Mouse (Mus musculus) erythroblast, embryonic 14.5 days (primary cell): ENCODE data around the gene Rrbp1. TPM values are rescaled to one million over a fixed set of nuclear protein-coding genes. Genes with fewer than 3 reads are reported as not detected.

ENCODE experiments used
- H3K27me3 ChIP-seq: 2 replicates; pipeline ENCODE4 v1.6.1; 2012; ENCODE audit warnings: inconsistent platforms; ENCODE audit not compliant: control insufficient read depth
- H3K36me3 ChIP-seq: 2 replicates; pipeline ENCODE4 v1.6.1; 2012; ENCODE audit warnings: mild to moderate bottlenecking, inconsistent platforms; ENCODE audit not compliant: control insufficient read depth
- H3K4me1 ChIP-seq: 2 replicates; pipeline ENCODE4 v1.6.1; 2012; ENCODE audit warnings: inconsistent platforms; ENCODE audit not compliant: control insufficient read depth
- H3K4me3 ChIP-seq: replicated peaks from 2 replicates; pipeline ENCODE3; 2012; ENCODE audit warnings: moderate library complexity, mild to moderate bottlenecking, inconsistent platforms
- H3K9me3 ChIP-seq: 2 replicates; pipeline ENCODE4 v1.6.1; 2012; ENCODE audit warnings: low read length, inconsistent platforms, mixed read lengths; ENCODE audit not compliant: control insufficient read depth
- GATA1 ChIP-seq: IDR thresholded peaks from 2 replicates; pipeline ENCODE4 v1.6.1; 2012; ENCODE audit warnings: low read length, inconsistent platforms, mixed read lengths
- TAL1 ChIP-seq: IDR thresholded peaks from 3 replicates; pipeline ENCODE4 v1.6.1; 2012; ENCODE audit warnings: low read length, inconsistent platforms, mixed read lengths
- polyA plus RNA-seq: library from polyadenylated mRNA; stranded (reverse); fragments of >175 nt; gene quantifications from 2 replicates; pipeline ENCODE4 v1.2.3, GENCODE M21; 2012

The Rrbp1 gene
- 4.5 and 4.6 TPM in 2 replicates for polyA plus RNA-seq

GRCm38 (mm10) chr2:144011080-144011551 is at the start of gene Rrbp1:
Gene Rrbp1 (minus strand): TSS chr2:144011263.
- peak within 1 kb of the TSS; percentile 91 for H3K4me3 ChIP-seq
- peaks cover 21% of the 10 kb centered on the region for H3K4me1 ChIP-seq
- no peaks in the 10 kb centered on the region for H3K9me3 ChIP-seq
- no peaks in the 10 kb centered on the region for H3K27me3 ChIP-seq
- no peak for TF ChIP-seq GATA1
- TF ChIP-seq TAL1 = no peak
- H3K36me3 ChIP-seq = peaks cover 4% of the 10 kb centered on the region; the same call in 1 of the 2 replicates

DNA sequence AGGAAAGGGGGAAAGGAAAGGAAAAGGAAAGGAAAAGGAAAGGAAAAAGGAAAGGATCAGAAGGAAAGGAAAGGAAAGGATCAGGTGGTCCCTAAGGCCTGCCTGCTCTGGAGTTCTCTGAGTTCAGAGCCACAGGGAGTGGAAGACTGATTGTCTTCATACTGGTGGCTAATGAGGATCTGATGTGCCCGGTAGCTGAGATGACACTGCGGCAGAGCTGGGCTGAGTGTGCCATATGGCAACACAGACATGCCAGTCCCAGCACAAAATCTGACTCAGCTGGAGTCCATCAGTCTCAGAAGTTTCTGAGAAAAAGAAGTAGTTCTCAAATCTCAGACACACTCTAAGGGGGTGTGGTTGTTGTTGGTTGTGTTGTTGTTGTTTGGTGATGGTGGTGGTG is 46.7 kb upstream of the Rrbp1 start:
- Histone ChIP-seq H3K4me1 (no peaks in the 10 kb centered on the region), H3K27me3 (no peaks in the 10 kb centered on the region), H3K36me3 (no peaks in the 10 kb centered on the region), H3K9me3 (no peaks in the 10 kb centered on the region), H3K4me3 (no peak overlapping the region)
- TF ChIP-seq TAL1 (no peak), GATA1 (no peak)

GRCm38 (mm10) chr2:144052410-144053065 is 41.5 kb upstream of the Rrbp1 start:
- no peak overlapping the region for H3K4me3 ChIP-seq
- H3K4me1 ChIP-seq = no peaks in the 10 kb centered on the region
- TF ChIP-seq TAL1 = no peak
- no peak for TF ChIP-seq GATA1
- H3K9me3 ChIP-seq = no peaks in the 10 kb centered on the region
- no peaks in the 10 kb centered on the region for H3K27me3 ChIP-seq
- H3K36me3 ChIP-seq = no peaks in the 10 kb centered on the region

DNA sequence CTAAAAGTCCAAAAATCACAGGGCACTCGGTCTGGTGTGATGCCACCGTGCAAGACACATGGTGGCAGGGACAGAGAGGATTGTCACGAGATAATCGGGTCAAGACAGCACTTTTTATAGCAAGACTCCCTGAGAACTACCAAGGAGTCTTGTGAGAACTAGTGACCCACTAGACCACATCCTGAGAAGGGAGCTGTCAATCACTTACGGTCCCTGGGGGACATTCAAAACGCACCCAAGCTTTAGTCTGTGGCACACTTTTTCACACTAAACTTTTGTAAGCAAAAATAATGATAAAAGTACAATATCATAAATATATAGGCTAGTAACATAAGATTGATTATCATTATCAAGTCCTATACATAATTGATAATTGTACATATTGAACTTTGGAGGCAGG is 39.8 kb upstream of the Rrbp1 start:
- H3K4me1 ChIP-seq = no peaks in the 10 kb centered on the region
- H3K9me3 ChIP-seq = no peaks in the 10 kb centered on the region
- TF ChIP-seq TAL1 (no peak), GATA1 (no peak)
- no peaks in the 10 kb centered on the region for H3K36me3 ChIP-seq
- no peaks in the 10 kb centered on the region for H3K27me3 ChIP-seq
- H3K4me3 ChIP-seq = no peak overlapping the region

- TF ChIP-seq TAL1 = no peak
- TF ChIP-seq GATA1 = no peak
- H3K4me3 ChIP-seq = no peak overlapping the region
- no peaks in the 10 kb centered on the region for H3K27me3 ChIP-seq
- H3K36me3 ChIP-seq = no peaks in the 10 kb centered on the region
- H3K4me1 ChIP-seq = no peaks in the 10 kb centered on the region
- H3K9me3 ChIP-seq = no peaks in the 10 kb centered on the region
Observed at GRCm38 (mm10) chr2:144050146-144050680, 39.1 kb upstream of the Rrbp1 start.

GRCm38 (mm10) chr2:144046916-144047315 is 35.9 kb upstream of the Rrbp1 start:
- Histone ChIP-seq H3K4me3 (no peak overlapping the region), H3K27me3 (no peaks in the 10 kb centered on the region), H3K9me3 (no peaks in the 10 kb centered on the region), H3K4me1 (no peaks in the 10 kb centered on the region), H3K36me3 (no peaks in the 10 kb centered on the region)
- TF ChIP-seq GATA1 = no peak

DNA sequence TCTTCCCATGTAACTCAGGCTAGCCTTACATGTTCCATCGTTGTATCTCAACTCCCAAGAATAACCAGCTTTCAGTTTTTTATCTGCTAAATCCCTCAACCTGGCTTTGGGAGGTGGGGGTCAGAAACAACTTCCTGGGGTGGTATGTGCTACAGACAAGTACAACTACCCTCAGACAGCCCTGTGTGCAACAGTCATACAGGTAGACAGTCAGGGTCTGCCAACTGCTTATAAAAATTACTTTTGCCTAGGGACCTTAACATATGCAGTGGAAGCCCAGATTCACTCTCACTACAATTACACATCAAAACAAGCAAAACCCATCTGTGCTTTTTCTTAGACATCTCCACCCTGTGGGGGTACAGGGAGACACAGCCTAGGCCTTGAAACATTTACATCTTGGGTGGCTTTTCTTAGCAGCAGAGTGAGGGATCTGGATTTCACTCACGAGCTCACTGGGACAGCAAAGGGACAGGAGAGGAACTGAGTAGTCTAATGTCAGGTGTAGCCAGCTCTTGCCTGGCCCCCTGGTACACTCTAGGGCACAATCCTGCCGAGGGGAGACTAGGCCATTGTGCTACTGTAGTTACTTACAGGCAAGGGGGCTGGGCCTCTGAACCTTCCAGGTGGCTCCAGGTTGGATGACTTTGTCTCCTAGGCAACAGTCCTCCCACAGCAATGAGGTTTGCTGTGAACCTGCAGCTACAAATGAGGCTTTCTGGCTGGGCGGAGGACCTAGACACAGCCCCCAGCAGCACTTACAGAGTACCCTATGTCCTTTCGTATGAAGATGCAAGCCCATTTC is 34.9 kb upstream of the Rrbp1 start:
- Histone ChIP-seq H3K4me1 (no peaks in the 10 kb centered on the region), H3K27me3 (no peaks in the 10 kb centered on the region)

GRCm38 (mm10) chr2:144044726-144045125 is 33.7 kb upstream of the Rrbp1 start:
- Histone ChIP-seq H3K4me3 (no peak overlapping the region), H3K9me3 (no peaks in the 10 kb centered on the region), H3K27me3 (no peaks in the 10 kb centered on the region), H3K36me3 (no peaks in the 10 kb centered on the region), H3K4me1 (no peaks in the 10 kb centered on the region)
- TF ChIP-seq TAL1 (no peak), GATA1 (no peak)

More for the DNA sequence above, 34.9 kb upstream of the Rrbp1 start:
- Histone ChIP-seq H3K9me3 (no peaks in the 10 kb centered on the region), H3K36me3 (no peaks in the 10 kb centered on the region), H3K4me3 (no peak overlapping the region)
- TF ChIP-seq GATA1 (no peak), TAL1 (no peak)

DNA sequence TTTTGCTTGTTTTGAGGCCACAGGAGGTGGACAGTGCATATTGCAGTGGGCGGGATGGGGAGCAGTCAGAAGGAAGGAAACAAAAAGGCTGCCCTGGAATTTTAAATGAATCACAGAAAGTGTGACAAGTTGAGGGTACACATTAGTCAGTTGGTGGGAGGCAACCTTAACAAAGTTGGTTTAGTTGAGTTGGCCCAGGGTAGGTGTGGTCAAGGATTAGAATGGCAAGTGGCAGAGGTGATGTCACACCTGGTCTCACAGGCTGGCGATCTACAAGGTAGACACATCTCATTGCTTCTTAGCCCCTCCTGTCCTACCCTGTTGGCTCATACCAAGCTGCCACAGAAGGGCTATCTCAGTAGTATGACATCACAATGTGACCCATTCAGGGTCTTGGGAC is 21.6 kb upstream of the Rrbp1 start, which contains the start of gene Banf2:
Banf2 (plus strand) TSS at position 396 of the 400 bp plus-strand sequence.
- Histone ChIP-seq H3K36me3 (no peaks in the 10 kb centered on the region), H3K4me1 (no peaks in the 10 kb centered on the region), H3K9me3 (no peaks in the 10 kb centered on the region), H3K4me3 (no peak within 1 kb of the TSS), H3K27me3 (no peaks in the 10 kb centered on the region)
- TF ChIP-seq GATA1 = no peak
- TF ChIP-seq TAL1 = no peak
